Mouse (Mus musculus): ENCODE data around the gene Qk.
A peak's percentile ranks its signal among the peaks of the same experiment; 100 is the strongest.

GRCm38 (mm10) chr17:10318561-10319430, 858 bp downstream of the Qk start:
- TF ChIP-seq CTCF (IDR thresholded peaks at IDR 0.05; ENCODE audit: borderline replicate concordance, insufficient read depth, low read length) = no peak
- TF ChIP-seq POLR2A (IDR thresholded peaks at IDR 0.05; ENCODE audit: low read depth, low read length) = peak; percentile 73; the same call in 1 of the 2 replicates
